Mouse (Mus musculus) MEL (cell line): Measurements from ENCODE around the gene Apol7a.

Experiments used
- BHLHE40 ChIP-seq: IDR thresholded peaks from 2 replicates; pipeline ENCODE4 v1.6.1; 2012; ENCODE audit warnings: low read depth, mild to moderate bottlenecking, inconsistent platforms, low read length, improper control_type of control experiment, borderline replicate concordance
- CTCF ChIP-seq, 3 experiments: IDR thresholded peaks in 2 of 3; conservative IDR thresholded peaks in 1 of 3; 2 replicates each; pipeline ENCODE4 v1.5.1; 2011 to 2012; ENCODE audit warnings: low read length in 3 of 3, low read depth in 2 of 3, mild to moderate bottlenecking in 2 of 3, improper control_type of control experiment in 1 of 3, inconsistent platforms in 1 of 3, mixed read lengths in 1 of 3, moderate library complexity in 1 of 3; ENCODE audit not compliant: control insufficient read depth in 1 of 3, insufficient read depth in 1 of 3, poor library complexity in 1 of 3, severe bottlenecking in 1 of 3
- ELF1 ChIP-seq: IDR thresholded peaks from 2 replicates; pipeline ENCODE4 v1.6.1; 2014; ENCODE audit warnings: low read depth, mild to moderate bottlenecking, inconsistent platforms, low read length, improper control_type of control experiment, moderate library complexity
- EP300 ChIP-seq, 2 experiments: IDR thresholded peaks; 2 replicates each; pipeline ENCODE4 v1.6.1; 2011; ENCODE audit warnings: improper control_type of control experiment in 2 of 2, low read length in 2 of 2, low read depth in 1 of 2, mild to moderate bottlenecking in 1 of 2
- ETS1 ChIP-seq: IDR thresholded peaks from 2 replicates; pipeline ENCODE4 v1.6.1; 2012; ENCODE audit warnings: low read depth, mild to moderate bottlenecking, inconsistent platforms, low read length, improper control_type of control experiment, moderate library complexity
- GABPA ChIP-seq: IDR thresholded peaks from 2 replicates; pipeline ENCODE4 v1.6.1; 2012; ENCODE audit warnings: low read depth, mild to moderate bottlenecking, inconsistent platforms, low read length, improper control_type of control experiment, moderate library complexity
- GATA1 ChIP-seq: IDR thresholded peaks from 2 replicates; pipeline ENCODE4 v1.6.1; 2011; ENCODE audit warnings: low read depth, low read length, improper control_type of control experiment
- MAFK ChIP-seq: IDR thresholded peaks from 2 replicates; pipeline ENCODE4 v1.6.1; 2011; ENCODE audit warnings: low read depth, mild to moderate bottlenecking, low read length, improper control_type of control experiment, borderline replicate concordance
- MAX ChIP-seq: IDR thresholded peaks from 2 replicates; pipeline ENCODE4 v1.6.1; 2011; ENCODE audit warnings: low read length, improper control_type of control experiment
- MAZ ChIP-seq: IDR thresholded peaks from 2 replicates; pipeline ENCODE4 v1.6.1; 2012; ENCODE audit warnings: low read depth, mild to moderate bottlenecking, inconsistent platforms, low read length, improper control_type of control experiment
- POLR2A ChIP-seq, 2 experiments: IDR thresholded peaks; 2 replicates each; pipeline ENCODE4 v1.6.1; 2011 to 2012; ENCODE audit warnings: low read length in 2 of 2, mild to moderate bottlenecking in 2 of 2, control low read depth in 1 of 2, improper control_type of control experiment in 1 of 2, low read depth in 1 of 2, moderate library complexity in 1 of 2; ENCODE audit not compliant: control insufficient read depth in 1 of 2, insufficient read depth in 1 of 2, poor library complexity in 1 of 2
- POLR2AphosphoS2 ChIP-seq: IDR thresholded peaks from 2 replicates; pipeline ENCODE4 v1.6.1; 2011; ENCODE audit warnings: low read length, improper control_type of control experiment
- RCOR1 ChIP-seq: IDR thresholded peaks from 2 replicates; pipeline ENCODE4 v1.6.1; 2012; ENCODE audit warnings: low read depth, mild to moderate bottlenecking, inconsistent platforms, low read length, improper control_type of control experiment
- USF1 ChIP-seq: IDR thresholded peaks from 2 replicates; pipeline ENCODE4 v1.6.1; 2014; ENCODE audit warnings: low read depth, mild to moderate bottlenecking, inconsistent platforms, low read length, improper control_type of control experiment, moderate library complexity

- no peak for TF ChIP-seq BHLHE40
- no peak for TF ChIP-seq MAFK
- TF ChIP-seq MAZ: no peak
- no peak for TF ChIP-seq GABPA
- TF ChIP-seq CTCF (IDR thresholded peaks at IDR 0.05 in 2 of 3, conservative IDR thresholded peaks at IDR 0.05 in 1 of 3; ENCODE audit: control insufficient read depth in 1 of 3, insufficient read depth in 1 of 3, low read depth in 2 of 3, low read length in 3 of 3, poor library complexity in 1 of 3, severe bottlenecking in 1 of 3): no peak
- TF ChIP-seq USF1: no peak
- no peak for TF ChIP-seq ETS1
- no peak for TF ChIP-seq GATA1
- no peak for TF ChIP-seq MAX
- TF ChIP-seq EP300 (IDR thresholded peaks at IDR 0.05; ENCODE audit: low read depth in 1 of 2, low read length in 2 of 2): no peak
- no peak for TF ChIP-seq POLR2A (IDR thresholded peaks at IDR 0.05; ENCODE audit: control insufficient read depth in 1 of 2, insufficient read depth in 1 of 2, low read depth in 1 of 2, low read length in 2 of 2, poor library complexity in 1 of 2)
- TF ChIP-seq POLR2AphosphoS2: no peak
- TF ChIP-seq RCOR1: no peak
- no peak for TF ChIP-seq ELF1
Observed at GRCm38 (mm10) chr15:77367504-77367903, 31.4 kb downstream of the Apol7a start.
